In genomic region chr1:185270403-185271097, GRCm38 (mm10) we compare ENCODE assay signal across 20 mouse cellular contexts. TPM values are rescaled to one million over a fixed set of nuclear protein-coding genes. Genes with fewer than 3 reads are reported as not detected.
A peak's percentile ranks its signal among the peaks of the same experiment; 100 is the strongest.
DNase-seq lines count a peak whose midpoint lies in the region; ATAC-seq and TF ChIP-seq lines count a peak whose summit lies in the region.
"Had no signal": no experiment of that assay in that cellular context is flagged by ENCODE, and none has a peak within 500 bp of the region (broad histone marks: within the 10 kb centered on the region; RNA-seq: fewer than 3 reads in every experiment).

No protein-coding gene starts in this region.

- no peaks in the 10 kb centered on the region for H3K9me3 ChIP-seq in liver, embryonic 11.5 days (ENCODE audit: control insufficient read depth, low read length)
- H3K9me3 ChIP-seq in liver, postnatal 0 days (ENCODE audit: low read length): no peaks in the 10 kb centered on the region
- no peaks in the 10 kb centered on the region for H3K9me3 ChIP-seq in intestine, postnatal 0 days (ENCODE audit: control insufficient read depth)
- H3K9me3 ChIP-seq in stomach, embryonic 15.5 days: no peaks in the 10 kb centered on the region
- H3K9me3 ChIP-seq: heart, embryonic 10.5 days; hindbrain, embryonic 12.5 days had no signal

- DNase-seq in liver, embryonic 11.5 days (ENCODE audit: low spot score): no peak
- no peak for DNase-seq in liver, postnatal 0 days
- no peak for DNase-seq in ovary, postnatal 14 days (ENCODE audit: low spot score)
- DNase-seq in adrenal gland, adult 18-20 months (ENCODE audit: low spot score in 2 of 2): no peak
- DNase-seq in testis, postnatal 10 days (ENCODE audit: low spot score): no peak
- DNase-seq: adrenal gland, postnatal 14 days; cerebellum, adult 11-12 months; cerebellum, adult 9-11 months; cerebellum, postnatal 36 days; gastrocnemius, adult 2 months; gastrocnemius, postnatal 36 days; heart, adult 18-20 months; heart, postnatal 10 days; heart, postnatal 4 days had no signal

- no peaks in the 10 kb centered on the region for H3K27me3 ChIP-seq in liver, embryonic 11.5 days (replicated peaks; ENCODE audit: control insufficient read depth, insufficient read depth, low read length)
- no peaks in the 10 kb centered on the region for H3K27me3 ChIP-seq in liver, postnatal 0 days (ENCODE audit: insufficient read depth, low read length)
- H3K27me3 ChIP-seq in intestine, postnatal 0 days (replicated peaks; ENCODE audit: control insufficient read depth, insufficient read depth, low read length): no peaks in the 10 kb centered on the region
- H3K27me3 ChIP-seq in stomach, embryonic 15.5 days (replicated peaks): no peaks in the 10 kb centered on the region
- H3K27me3 ChIP-seq: embryonic facial prominence, embryonic 13.5 days; forebrain, embryonic 13.5 days; hindbrain, embryonic 12.5 days had no signal

- H3K4me1 ChIP-seq in liver, embryonic 11.5 days (replicated peaks; ENCODE audit: control insufficient read depth, insufficient read depth, low read length): no peaks in the 10 kb centered on the region
- no peaks in the 10 kb centered on the region for H3K4me1 ChIP-seq in liver, postnatal 0 days (ENCODE audit: insufficient read depth)
- 0 out of 2 replicates have a peak, but pooled peaks cover 3% of the 10 kb centered on the region for H3K4me1 ChIP-seq in intestine, postnatal 0 days (replicated peaks; ENCODE audit: control insufficient read depth, insufficient read depth, low read length)
- H3K4me1 ChIP-seq in stomach, embryonic 15.5 days: no peaks in the 10 kb centered on the region
- H3K4me1 ChIP-seq: embryonic facial prominence, embryonic 13.5 days; forebrain, embryonic 13.5 days; hindbrain, embryonic 12.5 days had no signal

- H3K4me3 ChIP-seq in liver, embryonic 11.5 days (ENCODE audit: low read depth, low read length): no peak overlapping the region
- H3K4me3 ChIP-seq in liver, postnatal 0 days (ENCODE audit: low read depth, low read length): no peak overlapping the region
- no peak overlapping the region for H3K4me3 ChIP-seq in intestine, postnatal 0 days (ENCODE audit: low read depth, low read length)
- H3K4me3 ChIP-seq in stomach, embryonic 15.5 days (replicated peaks): no peak overlapping the region
- H3K4me3 ChIP-seq: embryonic facial prominence, embryonic 13.5 days; forebrain, embryonic 13.5 days; gastrocnemius, adult 2 months; heart, embryonic 10.5 days; hindbrain, embryonic 12.5 days had no signal

- ATAC-seq in liver, embryonic 11.5 days (replicated peaks; ENCODE audit: low FRiP score): 0 out of 2 replicates have a peak, but pooled peaks have one; percentile 36
- no peak for ATAC-seq in liver, postnatal 0 days
- peak; percentile 83 for ATAC-seq in intestine, postnatal 0 days
- 0 out of 2 replicates have a peak, but pooled peaks have one; percentile 47 for ATAC-seq in stomach, embryonic 15.5 days (ENCODE audit: insufficient read depth, low FRiP score, low read depth)
- ATAC-seq: forebrain, embryonic 13.5 days had no signal

- 90% methylated on average over 8 of the region's 8 CpGs for WGBS in liver, embryonic 11.5 days
- WGBS in liver, postnatal 0 days (ENCODE audit: insufficient replicate concordance): 80% methylated on average over 8 of the region's 8 CpGs
- WGBS in intestine, postnatal 0 days: 46% methylated on average over 8 of the region's 8 CpGs
- WGBS in stomach, embryonic 15.5 days: 75% methylated on average over 8 of the region's 8 CpGs

- H3K4me2 ChIP-seq in liver, embryonic 11.5 days: no peak overlapping the region
- H3K4me2 ChIP-seq in liver, postnatal 0 days (ENCODE audit: low read depth, low read length): no peak overlapping the region
- H3K4me2 ChIP-seq in intestine, postnatal 0 days (replicated peaks; ENCODE audit: low read depth): 0 out of 2 replicates have a peak overlapping the region, but pooled peaks have one; percentile 21
- H3K4me2 ChIP-seq in stomach, embryonic 15.5 days: no peak overlapping the region
- H3K4me2 ChIP-seq: embryonic facial prominence, embryonic 13.5 days; forebrain, embryonic 13.5 days; hindbrain, embryonic 12.5 days had no signal

- H3K27ac ChIP-seq in liver, embryonic 11.5 days (ENCODE audit: low read depth, low read length): no peak overlapping the region
- H3K27ac ChIP-seq in liver, postnatal 0 days (ENCODE audit: low read depth): no peak overlapping the region
- H3K27ac ChIP-seq in intestine, postnatal 0 days (ENCODE audit: low read depth, low read length): peak overlapping the region; percentile 84
- H3K27ac ChIP-seq in stomach, embryonic 15.5 days: peak overlapping the region; percentile 51; the same call in 1 of the 2 replicates
- H3K27ac ChIP-seq: embryonic facial prominence, embryonic 13.5 days; forebrain, embryonic 13.5 days; gastrocnemius, adult 2 months; heart, embryonic 10.5 days; hindbrain, embryonic 12.5 days had no signal

- H3K36me3 ChIP-seq in liver, embryonic 11.5 days (ENCODE audit: control insufficient read depth, insufficient read depth, low read length): peaks cover 31% of the 10 kb centered on the region
- H3K36me3 ChIP-seq in liver, postnatal 0 days (replicated peaks; ENCODE audit: insufficient read depth, low read length): peaks cover 42% of the 10 kb centered on the region
- peaks cover 46% of the 10 kb centered on the region for H3K36me3 ChIP-seq in intestine, postnatal 0 days (ENCODE audit: control insufficient read depth, insufficient read depth)
- H3K36me3 ChIP-seq in stomach, embryonic 15.5 days: peaks cover 23% of the 10 kb centered on the region; the same call in 1 of the 2 replicates

- no peak overlapping the region for H3K9ac ChIP-seq in liver, embryonic 11.5 days (ENCODE audit: low read depth, low read length)
- no peak overlapping the region for H3K9ac ChIP-seq in liver, postnatal 0 days (replicated peaks)
- H3K9ac ChIP-seq in intestine, postnatal 0 days (ENCODE audit: low read depth, low read length): no peak overlapping the region
- H3K9ac ChIP-seq in stomach, embryonic 15.5 days: no peak overlapping the region
- H3K9ac ChIP-seq: embryonic facial prominence, embryonic 13.5 days; forebrain, embryonic 13.5 days; hindbrain, embryonic 12.5 days had no signal

- TF ChIP-seq CTCF in liver, postnatal 0 days (IDR thresholded peaks at IDR 0.05; ENCODE audit: low read depth): no peak
- no peak for TF ChIP-seq CTCF in intestine, postnatal 0 days (IDR thresholded peaks at IDR 0.05; ENCODE audit: low read depth)

- no peak for TF ChIP-seq EP300 in liver, postnatal 0 days (IDR thresholded peaks at IDR 0.05; ENCODE audit: low read depth)

RNA-seq across cellular contexts. Expression of gene Iars2, which starts 58.6 kb away (rescaled TPM):
- 41.0 and 49.6 TPM in 2 replicates for polyA plus RNA-seq in liver, embryonic 11.5 days (2014; fragmentation: Nextera tagmentation; extraction: Ambion mirVana)
- 13.8 and 15.3 TPM in 2 replicates for polyA plus RNA-seq in liver, postnatal 0 days (2015; fragmentation: Nextera tagmentation; extraction: Ambion mirVana)
- polyA plus RNA-seq in intestine, postnatal 0 days (2015; fragmentation: Nextera tagmentation; extraction: Ambion mirVana): 64.1 and 64.9 TPM in 2 replicates
- polyA plus RNA-seq in stomach, embryonic 15.5 days (2015; fragmentation: Nextera tagmentation; extraction: Ambion mirVana): 35.5 and 39.7 TPM in 2 replicates
- 10 to 100 TPM; 80.4 to 92.5 TPM for total RNA-seq in adrenal gland, adult 18-20 months (2021)

Comparison
In these comparisons a context has a peak if more than half of its experiments do, and no peak if none do; other contexts are left out.
1. H3K27ac ChIP-seq: peak in intestine, postnatal 0 days (single experiment) and stomach, embryonic 15.5 days (single experiment); none in liver, embryonic 11.5 days (single experiment) and liver, postnatal 0 days (single experiment).